Mouse (Mus musculus) left cerebral cortex, postnatal 14 days (tissue): ENCODE results near the gene Ppp1r13b. TPM values are rescaled to one million over a fixed set of nuclear protein-coding genes. Genes with fewer than 3 reads are reported as not detected.

Experiments
- DNase-seq, 2 experiments: peaks; one replicate each; pipeline ENCODE4 v3.0.0; 2021 to 2022; ENCODE audit warnings: low spot score in 2 of 2, mixed read lengths in 1 of 2
- intact Hi-C: fragments of 180-260 bp; cut with DNase I; formaldehyde crosslinking; loops from one replicate; pipeline ENCODE4 v1.15.1; 2025
- total RNA-seq, 2 experiments: library from RNA; stranded (reverse); gene quantifications; 2 replicates each; pipeline ENCODE4 v1.2.3; 2021

The Ppp1r13b gene
- total RNA-seq, 2 experiments from 2014 or later, result 61.2 to 64.4 TPM

GRCm38 (mm10) chr12:111892981-111893380 lies 14.9 kb downstream of the Ppp1r13b start:
- DNase-seq, result no peak
- intact Hi-C loops, result no loop called here

DNA sequence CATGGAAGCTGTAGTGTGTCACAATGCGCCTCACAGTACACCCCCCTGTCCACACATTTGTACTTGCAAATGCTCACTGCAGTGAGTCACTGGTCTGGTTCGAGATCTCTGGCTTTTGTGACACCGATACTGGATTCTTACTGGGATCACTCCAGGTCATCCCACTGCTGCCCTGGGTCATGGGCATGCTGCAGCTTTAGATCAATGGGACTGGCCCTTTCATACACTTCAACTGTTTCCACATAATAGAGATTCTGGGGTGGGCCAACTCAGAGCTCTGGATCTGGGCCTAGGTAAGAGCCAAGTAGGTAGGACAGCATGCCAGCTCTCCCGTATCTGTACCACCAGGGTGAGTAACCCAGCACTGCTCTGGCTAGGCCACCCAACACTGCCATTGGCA lies 16.1 kb downstream of the Ppp1r13b start:
- intact Hi-C loops, result no loop called here
- DNase-seq, result no peak

DNA sequence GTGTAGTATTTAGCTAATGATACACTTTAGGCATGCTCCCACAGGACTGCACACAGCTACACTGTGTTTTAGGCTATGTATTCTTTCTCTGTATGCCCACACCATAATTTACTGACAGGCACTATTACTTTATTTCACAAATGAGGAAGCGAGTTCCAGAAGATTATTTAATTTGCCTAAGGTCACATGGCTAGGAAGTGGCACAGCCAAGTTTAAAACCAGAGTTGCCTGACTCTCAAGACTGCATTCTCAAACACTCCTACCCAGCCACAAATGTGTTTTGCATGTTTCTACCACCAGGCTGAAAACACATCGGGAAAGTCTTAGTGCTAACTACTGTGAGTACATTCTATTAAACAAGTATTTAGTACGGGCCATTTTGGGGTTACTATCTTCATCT lies 18.7 kb downstream of the Ppp1r13b start:
- intact Hi-C loops, result no loop called here
- no peak for DNase-seq

GRCm38 (mm10) chr12:111888303-111888864 lies 19.5 kb downstream of the Ppp1r13b start:
- DNase-seq, result no peak
- intact Hi-C loops, result no loop called here

GRCm38 (mm10) chr12:111887005-111887404 lies 20.9 kb downstream of the Ppp1r13b start:
- intact Hi-C loops, result no loop called here
- DNase-seq, result no peak

- no peak for DNase-seq
- intact Hi-C loops, result no loop called here
Observed at GRCm38 (mm10) chr12:111882852-111883251, 25.1 kb downstream of the Ppp1r13b start.

DNA sequence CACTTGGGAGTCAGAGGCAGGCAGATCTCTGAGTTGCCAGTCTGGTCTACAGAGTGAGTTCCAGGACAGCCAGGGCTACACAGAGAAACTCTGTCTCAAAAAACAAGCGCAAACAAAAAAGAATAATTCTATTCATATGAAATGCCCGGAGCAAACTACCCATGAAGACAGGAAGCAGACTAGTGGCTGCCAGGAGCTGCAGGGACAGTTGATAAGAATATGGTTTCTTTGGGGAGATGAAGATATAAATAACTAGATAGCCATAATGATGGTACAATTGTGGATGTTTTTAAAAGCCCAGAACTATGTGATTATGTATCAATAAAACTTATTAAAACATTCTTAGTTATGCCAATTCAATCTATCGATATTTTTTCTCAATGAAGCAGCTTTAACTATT lies 25.9 kb downstream of the Ppp1r13b start:
- intact Hi-C loops, result no loop called here

GRCm38 (mm10) chr12:111878213-111878612 lies 29.7 kb downstream of the Ppp1r13b start:
- intact Hi-C loops, result loop anchor here (5.0 kb wide), 3 partner anchors 69 to 214 kb away; no protein-coding TSS in a partner anchor
- DNase-seq, result peak; percentile 72 to 83

More for the DNA sequence above, 25.9 kb downstream of the Ppp1r13b start:
- DNase-seq, result no peak

DNA sequence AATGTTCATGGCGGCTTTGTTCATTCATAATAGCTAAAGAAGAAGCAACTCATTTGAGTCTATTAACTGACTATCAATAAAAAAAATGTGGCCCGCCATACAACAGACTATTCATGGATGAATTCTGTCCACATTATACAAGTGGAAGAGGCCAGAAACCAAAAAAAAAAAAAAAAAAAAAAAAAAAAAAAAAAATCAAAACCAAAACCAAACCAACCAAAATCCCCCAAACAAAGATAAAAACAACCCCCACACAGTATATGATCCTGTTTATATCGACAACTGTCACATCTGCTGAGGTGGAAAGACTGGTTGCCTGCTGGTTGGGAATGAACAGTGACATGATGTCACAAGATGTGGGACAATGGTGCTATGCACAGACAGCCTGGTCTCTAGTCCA lies 32.4 kb downstream of the Ppp1r13b start:
- no peak for DNase-seq
- intact Hi-C loops, result loop anchor here (5.0 kb wide), 3 partner anchors 72 to 217 kb away; no protein-coding TSS in a partner anchor

- intact Hi-C loops, result loop anchor here (5.0 kb wide), 3 partner anchors 73 to 218 kb away; no protein-coding TSS in a partner anchor
- DNase-seq, result no peak
Observed at GRCm38 (mm10) chr12:111874601-111875140, 33.2 kb downstream of the Ppp1r13b start.

GRCm38 (mm10) chr12:111872079-111872478 lies 35.8 kb downstream of the Ppp1r13b start:
- no peak for DNase-seq
- intact Hi-C loops, result no loop called here

- intact Hi-C loops, result no loop called here
- DNase-seq, result no peak
Observed at GRCm38 (mm10) chr12:111870811-111871210, 37.1 kb downstream of the Ppp1r13b start.

- DNase-seq, result no peak
- intact Hi-C loops, result no loop called here
Observed at GRCm38 (mm10) chr12:111869806-111870205, 38.1 kb downstream of the Ppp1r13b start.

DNA sequence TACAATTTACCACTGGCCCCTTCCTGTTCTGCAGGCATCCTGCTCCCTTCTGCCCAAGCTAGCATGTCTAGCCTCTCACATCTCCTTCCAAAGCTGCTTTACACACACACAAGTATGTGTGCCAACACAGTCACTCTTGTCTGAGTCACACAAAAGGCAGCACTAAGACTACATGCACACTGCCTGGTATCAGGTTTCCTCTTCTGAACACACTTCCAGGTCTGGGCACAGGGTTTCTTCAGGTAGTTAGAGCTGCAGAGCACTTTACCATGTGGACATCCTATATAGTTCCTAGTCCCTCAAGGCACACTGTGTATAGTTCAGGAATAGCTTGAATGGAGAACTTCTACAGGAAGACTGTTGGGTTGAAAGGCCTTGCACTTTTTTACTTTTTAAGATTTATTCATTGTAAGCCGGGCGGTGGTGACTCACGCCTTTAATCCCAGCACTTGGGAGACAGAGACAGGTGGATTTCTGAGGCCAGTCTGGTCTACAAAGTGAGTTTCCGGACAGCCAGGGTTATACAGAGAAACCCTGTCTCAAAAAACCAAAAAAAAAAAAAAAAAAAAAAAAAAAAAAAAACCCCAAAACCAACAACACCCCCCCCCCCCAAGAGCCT lies 43.6 kb downstream of the Ppp1r13b start:
- no peak for DNase-seq

DNA sequence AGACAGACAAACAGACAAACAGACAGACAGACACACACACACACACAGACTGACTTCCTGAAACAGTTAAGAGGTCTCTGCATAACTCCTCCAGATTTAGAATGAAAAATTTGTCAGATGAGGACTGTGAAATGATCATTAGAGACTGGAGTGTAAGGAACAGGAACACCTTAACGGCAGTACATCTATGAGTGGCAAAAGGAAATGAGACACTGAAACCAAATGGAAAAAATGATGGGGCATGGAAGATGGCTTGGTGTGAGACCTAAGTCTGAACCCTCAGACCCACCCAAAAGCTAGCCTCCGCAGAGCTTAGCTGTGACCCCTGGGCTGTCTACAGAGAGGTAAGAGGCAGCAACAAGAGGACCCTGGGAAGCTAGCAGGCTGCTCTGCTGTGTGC lies 52.5 kb downstream of the Ppp1r13b start:
- intact Hi-C loops, result no loop called here
- DNase-seq, result no peak

More for the DNA sequence above, 43.6 kb downstream of the Ppp1r13b start:
- intact Hi-C loops, result no loop called here

GRCm38 (mm10) chr12:111853546-111853945 lies 54.4 kb downstream of the Ppp1r13b start:
- intact Hi-C loops, result no loop called here
- no peak for DNase-seq

DNA sequence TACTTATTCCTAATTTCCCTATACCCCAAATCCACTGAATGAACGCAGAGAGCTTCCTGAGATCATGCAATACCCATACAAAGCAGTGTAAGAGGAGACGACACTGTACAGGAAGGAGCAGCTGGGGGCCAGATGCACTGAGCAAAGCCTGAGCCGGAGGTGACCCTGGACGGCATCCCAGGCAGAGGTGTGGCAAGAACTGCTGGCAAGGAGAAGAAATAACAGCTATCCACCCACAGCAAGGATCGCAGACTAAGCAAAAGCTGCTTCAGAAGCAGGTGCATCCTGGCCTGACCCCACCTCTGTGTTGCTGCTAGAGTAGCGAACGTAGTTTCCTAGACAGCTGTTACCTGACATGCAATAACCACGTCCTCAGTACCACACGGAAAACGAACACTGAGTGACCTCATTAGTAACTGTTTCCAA lies 54.9 kb downstream of the Ppp1r13b start:
- no peak for DNase-seq

DNA sequence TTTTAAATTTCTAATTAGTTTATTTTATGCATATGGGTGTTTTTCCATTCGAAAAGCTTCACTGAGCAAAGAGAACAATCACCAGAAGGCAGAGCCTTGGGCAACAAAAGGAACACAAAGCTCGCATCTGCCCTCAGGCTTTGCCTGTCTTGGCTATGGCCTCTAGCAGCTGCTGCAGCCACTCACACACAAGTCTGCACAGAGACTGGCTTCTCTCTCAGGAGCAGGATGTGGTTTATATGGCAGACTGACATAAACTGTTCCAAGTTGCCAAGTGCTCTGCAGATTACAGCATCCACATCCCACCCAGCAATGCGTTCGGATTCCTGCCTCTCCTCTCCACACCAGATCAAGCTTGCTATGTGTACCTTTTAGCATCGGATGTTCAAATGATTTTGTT lies 56.2 kb downstream of the Ppp1r13b start:
- intact Hi-C loops, result no loop called here

More for the DNA sequence above, 54.9 kb downstream of the Ppp1r13b start:
- intact Hi-C loops, result no loop called here

GRCm38 (mm10) chr12:111851235-111851634 lies 56.7 kb downstream of the Ppp1r13b start:
- no peak for DNase-seq
- intact Hi-C loops, result no loop called here

More for the DNA sequence above, 56.2 kb downstream of the Ppp1r13b start:
- DNase-seq, result no peak

GRCm38 (mm10) chr12:111848300-111848798 lies 59.6 kb downstream of the Ppp1r13b start:
- intact Hi-C loops, result no loop called here
- DNase-seq, result no peak

- DNase-seq, result no peak
- intact Hi-C loops, result no loop called here
Observed at GRCm38 (mm10) chr12:111846815-111847214, 61.1 kb downstream of the Ppp1r13b start.
